Mouse (Mus musculus) erythroblast, embryonic 14.5 days (primary cell): ENCODE results near the gene Fsd1.

Source experiments
- GATA1 ChIP-seq: IDR thresholded peaks from 2 replicates; pipeline ENCODE4 v1.6.1; 2012; ENCODE audit warnings: low read length, inconsistent platforms, mixed read lengths
- TAL1 ChIP-seq: IDR thresholded peaks from 3 replicates; pipeline ENCODE4 v1.6.1; 2012; ENCODE audit warnings: low read length, inconsistent platforms, mixed read lengths

GRCm38 (mm10) chr17:56036901-56037287, 50.6 kb downstream of the Fsd1 start:
- TF ChIP-seq GATA1 = no peak
- no peak for TF ChIP-seq TAL1
